Mouse (Mus musculus) spleen, postnatal 4 days (tissue): ENCODE results near the gene Mylk2.

Experiments
- DNase-seq, 2 experiments: peaks; one replicate each; pipeline ENCODE4 v3.0.0; 2022; ENCODE audit warnings: low spot score in 2 of 2

The Mylk2 gene

DNA sequence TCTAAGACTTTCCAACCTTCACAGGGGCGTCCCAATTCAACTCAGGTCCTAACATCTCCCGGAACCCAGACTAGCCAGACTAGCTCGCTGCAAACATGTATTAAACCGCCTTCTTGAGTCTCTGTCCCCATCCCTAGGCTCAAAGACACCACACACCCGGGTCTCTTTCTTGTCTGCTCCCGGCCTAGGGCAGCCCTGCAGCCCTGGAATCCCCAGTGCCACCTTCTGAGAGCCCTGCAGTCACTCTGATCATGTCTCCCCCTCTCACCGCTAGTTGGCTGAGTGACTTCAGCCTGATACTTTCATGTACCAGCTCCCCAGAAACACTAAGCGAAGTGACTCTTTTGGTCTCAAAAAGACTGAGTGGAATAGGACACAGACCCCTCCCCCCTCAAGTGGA is 32.4 kb downstream of the Mylk2 start:
- DNase-seq = no peak

DNA sequence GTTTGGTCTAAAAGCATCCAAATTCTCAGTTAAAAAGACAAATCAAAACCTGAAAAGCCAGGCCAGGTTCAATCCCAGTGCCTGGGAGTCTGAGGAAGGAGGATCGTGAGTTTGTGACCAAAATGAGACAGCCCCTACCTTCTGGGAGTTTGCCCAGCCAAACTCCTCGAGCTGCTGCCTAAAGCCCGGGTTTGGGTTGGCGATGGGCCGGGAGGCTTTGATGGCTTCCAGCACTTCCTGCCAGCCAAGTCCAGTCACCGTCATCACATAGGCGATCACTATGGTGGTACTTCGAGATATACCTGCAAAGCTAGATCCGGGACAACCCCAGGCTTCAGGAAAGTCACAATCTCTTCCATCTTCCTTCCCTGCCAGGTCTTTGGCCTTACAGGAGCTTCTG is 32.9 kb downstream of the Mylk2 start:
- no peak for DNase-seq

GRCm38 (mm10) chr2:152947098-152947497 is 35.9 kb downstream of the Mylk2 start:
- DNase-seq = no peak

DNA sequence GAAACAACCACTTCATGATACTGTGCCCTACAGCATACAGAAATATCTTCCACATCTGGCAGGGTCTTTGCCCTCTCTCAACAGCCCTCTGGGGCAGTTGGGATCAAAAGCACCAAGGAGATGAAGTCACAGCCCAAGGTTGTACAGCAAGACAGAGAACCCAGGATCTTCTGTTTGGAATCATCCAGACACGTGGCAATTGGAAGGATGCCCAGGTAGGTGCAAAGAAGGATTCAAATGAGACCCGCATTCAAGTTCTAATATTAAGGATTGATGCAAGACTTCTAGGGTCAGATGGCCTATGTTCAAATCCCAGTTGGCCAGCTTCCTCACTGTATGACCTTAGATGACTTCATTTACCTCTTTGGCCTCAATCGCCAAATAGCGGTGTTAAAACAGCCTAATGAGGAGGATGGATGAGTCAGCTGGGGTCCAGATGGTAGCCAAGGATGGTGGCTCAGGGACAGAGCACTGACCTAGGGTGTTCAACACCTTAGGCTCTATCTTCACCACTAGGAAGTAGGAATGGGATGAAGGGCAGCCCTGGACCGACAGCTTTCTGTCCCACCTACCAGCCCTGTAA is 37.4 kb downstream of the Mylk2 start:
- no peak for DNase-seq

DNA sequence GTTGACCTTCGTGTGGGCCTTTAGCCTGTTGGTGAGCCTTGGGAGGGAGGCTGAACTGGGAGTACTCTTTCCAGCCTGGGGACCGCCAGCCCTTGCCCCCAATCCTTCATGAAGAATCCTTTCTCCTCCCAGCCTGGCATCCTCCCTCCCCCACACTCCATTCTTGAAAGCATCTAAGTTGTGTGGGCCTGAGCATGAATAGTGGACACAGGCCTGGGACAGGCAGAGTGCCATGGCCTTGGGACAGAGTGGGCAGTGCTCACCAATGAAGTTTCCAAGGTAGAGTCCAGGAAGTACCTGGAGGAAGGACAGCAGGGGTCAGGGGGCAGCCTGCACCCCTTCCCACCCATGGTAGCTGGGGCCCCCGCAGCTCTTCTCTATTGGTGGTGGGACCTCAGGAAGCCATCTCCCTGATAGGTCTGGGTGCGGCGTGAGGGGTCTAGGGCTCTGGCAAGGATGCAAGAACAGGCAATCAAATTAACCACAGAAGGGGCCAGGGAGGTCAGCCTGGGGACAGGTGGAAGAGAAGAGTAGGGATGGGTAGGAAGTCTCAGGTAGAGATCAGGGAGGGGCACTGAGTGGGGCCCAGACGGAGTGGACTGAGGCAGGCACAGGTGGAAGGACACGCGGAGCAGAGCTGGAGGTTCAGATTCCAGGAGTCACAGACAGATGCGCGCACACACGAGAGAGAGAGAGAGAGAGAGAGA is 39.4 kb downstream of the Mylk2 start:
- no peak for DNase-seq

DNA sequence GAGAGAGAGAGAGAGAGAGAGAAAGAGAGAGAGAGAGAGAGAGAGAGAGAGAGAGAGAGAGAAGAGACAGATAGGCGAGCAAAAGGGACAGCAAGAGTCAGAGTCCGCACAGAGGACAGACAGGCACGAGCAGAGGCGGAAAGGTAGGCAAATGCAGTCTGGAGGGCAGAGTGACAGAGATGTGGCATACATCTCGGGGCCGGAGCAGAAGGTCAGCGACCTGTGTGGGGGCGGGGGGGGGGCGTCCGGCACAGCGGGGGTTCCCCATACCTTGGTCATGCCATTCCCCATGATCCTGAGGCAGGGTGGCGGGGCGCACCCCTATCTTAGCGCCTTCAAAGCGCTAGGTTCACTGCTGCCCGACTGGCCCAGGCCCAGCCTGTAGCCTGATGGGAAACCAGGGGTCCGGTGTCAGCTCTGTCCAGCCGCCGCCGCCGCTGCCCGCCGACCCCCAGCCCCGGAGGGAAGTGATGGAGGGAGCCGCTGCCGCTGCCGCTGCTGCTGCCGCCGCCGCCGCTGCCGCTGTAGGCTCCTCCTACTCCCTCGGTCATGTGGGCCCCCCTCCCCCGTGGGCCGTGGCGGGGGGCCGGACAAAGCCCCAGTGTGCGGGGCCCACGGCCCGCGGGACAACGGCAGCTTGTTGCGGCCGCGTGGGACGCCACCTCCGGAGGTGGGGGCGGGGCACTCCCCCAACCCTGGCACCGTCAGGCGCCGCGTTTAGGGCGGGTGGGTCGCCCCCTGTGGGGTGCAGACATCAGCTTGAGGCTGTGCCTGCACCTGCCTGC is 40.1 kb downstream of the Mylk2 start, which contains the start of gene Dusp15:
TSS of gene Dusp15 (minus strand) at position 634 of the 785 bp plus-strand sequence.
- no peak for DNase-seq

DNA sequence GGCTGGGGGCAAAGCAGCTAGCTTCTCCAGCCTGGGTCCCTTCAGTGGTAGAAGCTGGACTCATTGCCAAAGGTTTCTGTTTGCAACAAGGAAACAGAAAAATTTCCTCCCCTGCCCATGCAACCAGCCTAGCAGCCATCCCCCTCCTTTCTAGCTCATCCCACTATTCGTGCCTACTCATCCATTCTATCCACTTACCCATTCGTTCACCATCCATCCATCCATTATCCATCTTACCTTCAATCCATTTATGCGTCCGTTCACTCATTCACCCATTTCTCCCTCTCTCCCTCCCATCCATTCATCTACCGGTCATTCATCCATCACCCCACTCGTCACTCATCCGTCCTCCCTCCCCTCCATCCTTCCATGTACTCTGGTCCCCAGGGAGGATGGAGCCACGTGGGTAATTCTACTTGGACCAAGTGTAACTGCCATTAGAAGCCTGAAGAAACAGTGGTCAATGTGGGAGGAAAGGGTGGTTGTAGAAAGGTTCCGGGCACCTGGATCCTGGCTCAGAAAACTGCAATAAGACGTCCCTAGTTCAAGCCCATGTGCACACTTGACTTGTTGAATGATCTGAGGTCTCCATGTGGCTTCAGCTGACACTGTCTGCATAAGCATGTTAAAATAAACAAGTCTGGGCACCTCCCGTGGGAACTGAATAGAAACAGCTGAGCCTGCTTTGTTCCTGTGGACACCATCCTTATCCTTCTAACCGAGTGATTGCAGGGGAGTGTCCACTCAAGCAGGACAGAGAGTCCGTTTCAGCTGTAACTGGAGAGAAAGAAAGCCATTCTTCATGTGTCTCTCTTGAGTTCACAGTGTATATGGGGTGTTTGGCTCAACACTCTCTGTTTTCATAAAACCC is 40.9 kb downstream of the Mylk2 start:
- no peak for DNase-seq

DNA sequence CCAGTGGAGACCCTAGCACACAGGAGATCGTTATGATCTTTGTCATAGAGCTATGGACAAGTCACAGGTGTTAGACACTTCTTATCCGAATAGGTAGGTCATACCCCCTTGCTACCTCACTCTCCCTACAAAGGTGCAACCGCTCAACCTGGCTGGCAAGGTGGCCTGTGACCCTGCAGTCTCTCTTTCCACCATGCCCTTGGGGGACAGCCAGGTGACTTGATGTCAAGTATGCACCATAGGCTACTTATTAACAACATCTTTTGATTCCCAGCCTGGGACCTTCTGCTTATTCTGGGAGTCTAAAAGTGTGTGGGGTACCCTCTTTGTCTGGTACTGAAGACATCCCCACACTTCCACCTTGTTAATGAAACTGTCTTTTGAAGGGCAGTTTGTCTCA is 47.0 kb downstream of the Mylk2 start:
- DNase-seq = no peak

- peak in 1 of 2 experiments; percentile 22 for DNase-seq
Observed at GRCm38 (mm10) chr2:152962091-152962793, 51.1 kb downstream of the Mylk2 start, which contains the start of gene Ttll9. Gene Ttll9 (plus strand): TSS chr2:152962485.

DNA sequence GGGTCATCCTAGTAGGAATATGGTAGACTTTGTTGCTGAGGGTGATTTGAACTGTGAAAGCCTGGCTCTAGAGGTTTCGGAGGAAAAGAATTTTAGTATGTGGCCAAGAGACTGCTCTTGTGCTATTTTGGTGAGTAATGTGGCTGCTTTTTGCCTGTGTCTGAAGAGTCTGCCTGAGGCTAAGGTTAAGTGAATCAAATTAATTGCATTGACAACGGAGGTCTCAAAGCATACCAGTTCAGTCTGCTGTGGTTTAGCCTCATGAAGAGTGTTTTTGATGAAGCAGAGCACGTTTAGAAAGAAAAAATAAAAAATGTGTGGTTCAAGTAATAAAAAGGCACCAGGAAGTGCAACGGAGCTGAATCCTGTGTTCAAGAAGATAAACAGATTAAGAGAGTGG is 54.4 kb downstream of the Mylk2 start:
- DNase-seq = no peak
